Mouse (Mus musculus) forebrain, embryonic 10.5 days (tissue): ENCODE data around the gene Gm28372. TPM values are rescaled to one million over a fixed set of nuclear protein-coding genes. Genes with fewer than 3 reads are reported as not detected.

Experiments used
- DNase-seq: peaks from one replicate; pipeline ENCODE4 v3.0.0-alpha.2; 2017; ENCODE audit warnings: low spot score; ENCODE audit errors: extremely low spot score
- H3K27ac ChIP-seq: fragments of 300-500 bp; sonication (generic); 2 replicates; pipeline ENCODE4 v1.5.1; 2016; ENCODE audit warnings: mild to moderate bottlenecking
- H3K27me3 ChIP-seq: fragments of 300-500 bp; sonication (generic); 2 replicates; pipeline ENCODE4 v1.6.1; 2016; ENCODE audit warnings: mild to moderate bottlenecking; ENCODE audit not compliant: poor library complexity, severe bottlenecking
- H3K36me3 ChIP-seq: fragments of 300-500 bp; sonication (generic); replicated peaks from 2 replicates; pipeline ENCODE4 v1.6.1; 2016; ENCODE audit warnings: mild to moderate bottlenecking, moderate library complexity
- H3K4me1 ChIP-seq: fragments of 300-500 bp; sonication (generic); 2 replicates; pipeline ENCODE4 v1.6.1; 2016
- H3K4me3 ChIP-seq: fragments of 300-500 bp; sonication (generic); 2 replicates; pipeline ENCODE4 v1.5.1; 2016; ENCODE audit warnings: mild to moderate bottlenecking, moderate library complexity
- H3K9me3 ChIP-seq: fragments of 300-500 bp; sonication (generic); 2 replicates; pipeline ENCODE4 v1.6.1; 2016; ENCODE audit warnings: mild to moderate bottlenecking, moderate library complexity
- WGBS: fragments of 180-500 bp; shearing (Covaris S2); methylation state at CpG from one replicate; pipeline ENCODE4 v1.1.7; 2016; 5-methylcytosine and 5-hydroxymethylcytosine counted together
- polyA plus RNA-seq: library from polyadenylated mRNA; unstranded; fragments of >200 nt; fragmentation: Nextera tagmentation; extraction: Ambion mirVana; gene quantifications from 2 replicates; pipeline ENCODE4 v1.2.1, GENCODE M21; 2016

Gm28372 gene
- polyA plus RNA-seq, 1 experiment from 2014 or later = 0.07 TPM

DNA sequence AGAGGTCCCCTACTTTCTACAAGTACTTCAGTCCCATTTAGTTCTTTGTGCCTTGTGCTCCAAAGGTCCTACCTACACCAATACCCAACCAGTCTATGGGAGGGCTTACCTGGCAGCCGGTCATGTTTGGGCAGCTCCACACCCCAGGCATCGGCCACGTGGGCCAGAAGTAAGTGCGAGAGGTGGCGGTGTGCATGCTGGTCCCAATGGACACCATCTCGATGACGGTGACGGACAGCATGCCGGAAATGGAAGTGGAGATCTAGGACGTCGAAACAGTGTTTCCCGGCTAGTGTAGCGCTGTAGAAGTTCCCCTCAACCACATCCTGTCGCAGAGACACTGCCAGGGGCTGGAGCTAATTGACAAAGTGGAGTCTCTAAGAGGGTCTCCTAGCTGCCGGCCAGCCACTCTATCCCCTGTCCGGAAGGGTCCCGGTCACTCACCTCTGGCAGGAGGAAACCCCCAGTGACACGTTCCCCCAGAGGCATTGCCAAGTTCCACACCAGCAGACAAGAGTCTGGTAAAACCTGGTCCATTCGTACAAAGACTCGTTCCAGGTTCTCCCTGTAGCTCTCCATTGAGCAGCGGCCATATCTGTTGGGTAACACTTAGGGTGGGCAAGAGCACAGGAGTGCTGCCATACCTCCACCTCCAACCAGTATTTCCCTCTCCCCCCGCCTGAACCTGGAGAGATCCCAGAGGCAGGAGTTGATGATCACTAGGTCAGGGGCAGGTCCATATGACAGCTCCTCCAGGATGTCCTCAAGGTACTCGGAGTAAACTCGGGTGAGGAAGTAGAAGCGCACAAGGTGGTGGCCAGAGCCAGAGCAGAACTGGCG, 17.0 kb downstream of the Gm28372 start:
- Histone ChIP-seq H3K4me1 (peaks cover 34% of the 10 kb centered on the region), H3K9me3 (no peaks in the 10 kb centered on the region), H3K4me3 (no peak overlapping the region), H3K27me3 (peaks cover 11% of the 10 kb centered on the region; the same call in 1 of the 2 replicates), H3K27ac (no peak overlapping the region), H3K36me3 (peaks cover 47% of the 10 kb centered on the region)
- no peak for DNase-seq
- WGBS = 93% methylated on average over 26 of the region's 26 CpGs

DNA sequence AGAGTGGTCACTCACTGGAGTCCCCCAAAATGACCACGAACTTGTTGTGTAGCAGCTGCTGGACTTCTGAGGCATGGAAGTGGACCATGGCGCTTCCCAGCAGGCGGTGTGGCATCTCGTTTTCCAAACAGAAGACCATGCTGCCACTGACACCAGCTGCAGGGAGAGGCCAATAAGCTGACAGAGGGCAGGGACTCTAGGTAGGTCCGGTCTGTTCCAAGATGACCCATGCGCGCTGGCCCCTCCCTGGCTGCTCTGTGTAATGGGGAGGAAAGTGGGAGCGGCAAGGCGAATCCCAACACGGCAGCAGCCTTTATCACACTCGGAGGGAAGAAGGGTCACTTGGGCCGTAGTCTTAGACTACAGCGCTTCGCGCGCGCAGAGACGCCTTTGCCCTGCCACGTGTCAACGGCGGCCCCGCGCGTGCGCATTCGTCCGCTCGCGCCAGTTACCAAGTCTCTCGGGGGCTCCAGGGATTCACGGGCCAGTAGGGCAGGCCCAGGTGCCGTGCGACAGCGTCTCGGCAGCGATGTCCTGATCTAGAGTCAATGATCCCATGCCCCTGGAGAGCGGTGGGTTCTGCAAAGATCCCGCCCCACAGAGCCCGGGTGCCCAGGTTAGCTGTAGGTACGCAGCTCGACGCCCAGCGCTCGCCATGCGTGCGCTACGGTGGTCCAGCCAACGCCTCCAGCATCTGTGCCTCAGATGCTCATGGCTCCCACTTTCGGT, 18.5 kb downstream of the Gm28372 start:
- Histone ChIP-seq H3K9me3 (no peaks in the 10 kb centered on the region), H3K4me1 (peaks cover 34% of the 10 kb centered on the region), H3K4me3 (peak overlapping the region; percentile 69), H3K27ac (peak overlapping the region; percentile 94), H3K27me3 (peaks cover 11% of the 10 kb centered on the region; the same call in 1 of the 2 replicates), H3K36me3 (peaks cover 53% of the 10 kb centered on the region)
- peak; percentile 83 for DNase-seq
- WGBS = 17% methylated on average over 49 of the region's 49 CpGs

DNA sequence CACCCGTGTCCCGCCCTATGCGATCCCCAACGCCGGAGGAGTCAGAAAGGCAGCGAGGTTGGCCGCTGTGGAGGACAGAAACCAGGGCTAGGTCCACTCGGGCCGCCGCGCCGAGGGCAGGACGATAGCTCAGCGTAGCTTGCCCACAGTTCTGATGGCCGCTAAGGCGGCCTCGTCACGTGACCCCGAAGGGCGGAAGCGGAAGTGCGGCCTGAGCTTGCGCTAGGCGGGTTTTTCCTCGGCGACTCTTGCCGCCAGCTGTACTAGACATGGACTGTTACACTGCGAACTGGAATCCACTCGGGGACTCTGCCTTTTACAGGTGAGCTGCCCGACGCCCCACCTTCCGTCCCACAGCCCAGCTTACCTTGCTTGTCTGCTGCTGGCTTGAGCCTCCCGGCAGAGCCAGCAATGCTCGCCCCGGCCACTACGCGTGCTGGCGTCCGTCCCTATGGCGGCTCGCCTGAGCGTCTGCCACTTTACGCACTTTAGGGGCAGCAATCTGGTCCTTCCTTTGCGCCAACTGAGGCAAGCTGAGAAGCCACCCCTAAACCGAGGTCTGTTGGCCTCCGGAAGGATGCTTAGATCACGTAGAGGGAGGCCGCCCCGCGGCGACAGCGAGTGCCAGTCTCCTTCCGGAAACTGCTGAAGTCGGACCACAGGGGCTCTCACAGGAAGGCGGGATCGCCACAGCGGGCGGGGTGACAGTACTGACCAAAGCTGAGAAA, 19.3 kb downstream of the Gm28372 start, which contains the start of the genes Vps16 and Pced1a:
Gene Vps16, plus strand, starts transcription at position 214 of the 728 bp plus-strand sequence.
Gene Pced1a, minus strand, starts transcription at position 576 of the 728 bp plus-strand sequence.
- peaks cover 34% of the 10 kb centered on the region for H3K4me1 ChIP-seq
- H3K4me3 ChIP-seq = peak within 1 kb of the TSS; percentile 69
- H3K27me3 ChIP-seq = peaks cover 11% of the 10 kb centered on the region; the same call in 1 of the 2 replicates
- peak; percentile 96 for DNase-seq
- peak within 1 kb of the TSS; percentile 94 for H3K27ac ChIP-seq
- no peaks in the 10 kb centered on the region for H3K9me3 ChIP-seq
- H3K36me3 ChIP-seq = peaks cover 48% of the 10 kb centered on the region
- under 1% methylated on average over 58 of the region's 58 CpGs for WGBS

DNA sequence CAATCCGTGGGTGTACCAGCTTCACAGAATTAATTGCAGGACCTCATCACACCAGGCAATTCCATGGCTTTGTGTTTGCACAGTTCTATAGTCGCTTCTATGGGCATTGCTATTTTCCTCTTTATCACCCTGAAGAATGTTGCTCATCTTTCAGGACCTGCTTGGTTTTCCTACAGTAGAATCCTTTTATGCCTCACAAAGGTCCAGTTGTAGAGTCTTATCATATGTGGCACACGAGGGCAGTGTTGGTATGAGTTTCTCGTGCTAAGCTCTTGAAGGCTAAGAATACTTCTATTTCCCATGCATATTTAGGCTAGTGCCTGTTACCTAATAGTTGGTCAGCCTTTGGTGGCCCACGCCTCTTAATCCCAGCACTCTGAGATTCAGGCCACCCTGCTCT, 20.1 kb downstream of the Gm28372 start:
- peak overlapping the region; percentile 94 for H3K27ac ChIP-seq
- WGBS = 67% methylated on average over 5 of the region's 5 CpGs

DNA sequence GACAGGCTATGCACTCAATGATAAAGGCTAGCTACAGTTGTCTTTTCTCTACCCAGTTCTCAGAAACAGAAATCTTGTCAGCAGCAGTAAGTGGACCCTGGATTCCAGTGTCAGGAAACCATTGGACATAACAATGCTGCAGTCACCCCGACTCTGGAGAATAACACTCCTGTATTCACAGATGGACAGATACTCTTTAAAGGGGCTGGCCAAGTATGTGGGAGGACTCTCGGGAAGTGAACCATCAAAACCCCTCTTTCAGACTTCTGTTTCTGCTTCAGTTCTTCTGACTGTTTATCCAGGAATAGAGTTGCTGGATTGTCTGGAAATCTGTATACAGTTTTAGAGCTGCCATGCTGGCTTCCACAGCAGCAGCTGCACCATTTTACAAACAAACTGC, 24.8 kb downstream of the Gm28372 start:
- no peaks in the 10 kb centered on the region for H3K9me3 ChIP-seq
- H3K4me1 ChIP-seq = peaks cover 8% of the 10 kb centered on the region
- WGBS = 70% methylated on average over 2 of the region's 2 CpGs
- no peak overlapping the region for H3K27ac ChIP-seq
- no peaks in the 10 kb centered on the region for H3K27me3 ChIP-seq
- no peak for DNase-seq
- H3K36me3 ChIP-seq = peaks cover 43% of the 10 kb centered on the region
- H3K4me3 ChIP-seq = no peak overlapping the region

More for the DNA sequence above, 20.1 kb downstream of the Gm28372 start:
- Histone ChIP-seq H3K4me1 (peaks cover 34% of the 10 kb centered on the region), H3K4me3 (peak overlapping the region; percentile 69), H3K27me3 (peaks cover 11% of the 10 kb centered on the region; the same call in 1 of the 2 replicates), H3K9me3 (no peaks in the 10 kb centered on the region), H3K36me3 (peaks cover 47% of the 10 kb centered on the region)
- DNase-seq = no peak

DNA sequence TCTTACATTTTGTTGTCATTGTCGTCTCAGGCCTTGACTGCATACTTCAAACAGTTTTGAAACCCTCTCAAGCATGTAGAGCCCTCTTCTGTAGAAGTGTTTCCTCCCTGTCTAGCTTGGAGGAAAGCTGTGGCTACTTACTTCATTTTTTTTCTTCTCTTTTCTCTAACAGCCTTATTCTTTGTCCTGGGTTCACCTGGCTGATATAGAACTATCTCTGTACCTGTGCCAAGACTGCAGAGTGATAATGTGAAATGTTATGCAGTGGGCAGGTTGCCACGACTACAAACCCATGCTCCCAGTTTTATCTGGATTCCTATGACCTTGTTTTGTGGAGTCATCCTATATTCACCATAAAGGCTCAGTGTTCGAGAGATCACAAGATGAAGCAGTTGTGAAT, 25.4 kb downstream of the Gm28372 start:
- Histone ChIP-seq H3K4me3 (no peak overlapping the region), H3K36me3 (peaks cover 43% of the 10 kb centered on the region), H3K27ac (no peak overlapping the region), H3K9me3 (no peaks in the 10 kb centered on the region), H3K27me3 (no peaks in the 10 kb centered on the region), H3K4me1 (peaks cover 2% of the 10 kb centered on the region)
- WGBS = 88% methylated on average over 3 of the region's 3 CpGs
- no peak for DNase-seq

DNA sequence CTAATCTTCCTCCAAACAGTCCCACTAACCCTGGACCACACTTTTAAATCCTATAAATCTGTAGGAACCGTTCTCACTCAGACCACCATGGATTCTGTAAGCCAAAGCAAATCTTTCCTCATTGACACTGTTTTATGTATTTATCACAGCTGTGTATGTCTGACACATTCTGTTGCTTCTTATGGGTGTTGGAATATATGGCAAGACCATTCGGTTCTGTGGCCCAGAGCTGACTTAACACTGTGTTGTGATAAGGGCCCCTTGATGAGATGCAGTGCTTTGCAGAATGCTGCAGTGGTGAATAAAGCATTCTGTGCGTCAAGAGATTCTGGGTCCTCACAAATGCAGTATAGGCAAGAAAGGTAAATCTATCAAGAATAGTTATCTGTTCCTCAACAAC, 27.1 kb downstream of the Gm28372 start:
- Histone ChIP-seq H3K9me3 (no peaks in the 10 kb centered on the region), H3K27ac (no peak overlapping the region), H3K4me3 (no peak overlapping the region), H3K36me3 (peaks cover 38% of the 10 kb centered on the region), H3K4me1 (no peaks in the 10 kb centered on the region), H3K27me3 (no peaks in the 10 kb centered on the region)
- no peak for DNase-seq
- 95% methylated on average over 3 of the region's 3 CpGs for WGBS

DNA sequence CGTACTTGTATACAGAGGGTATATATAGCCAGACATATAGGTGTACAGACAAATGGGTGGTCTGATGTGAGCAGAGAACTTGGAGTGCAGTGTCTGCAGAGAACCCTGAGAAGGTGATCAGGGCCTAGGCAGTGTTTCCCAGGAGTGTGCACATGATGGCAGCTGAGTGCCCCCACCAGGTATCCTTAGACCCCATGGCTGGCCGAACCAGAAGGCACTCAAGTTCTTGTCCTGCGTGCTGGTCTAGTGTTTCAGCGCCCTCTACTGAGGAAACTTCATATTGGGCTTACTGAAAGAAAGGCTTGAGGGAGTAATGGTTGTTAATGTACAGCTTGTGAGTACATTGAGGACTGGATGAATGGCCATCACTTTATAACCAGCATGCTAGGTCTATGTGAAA, 28.1 kb downstream of the Gm28372 start:
- DNase-seq = no peak
- WGBS = 32% methylated on average over 4 of the region's 4 CpGs
- Histone ChIP-seq H3K4me3 (no peak overlapping the region), H3K9me3 (no peaks in the 10 kb centered on the region), H3K27ac (no peak overlapping the region), H3K36me3 (peaks cover 39% of the 10 kb centered on the region), H3K27me3 (no peaks in the 10 kb centered on the region), H3K4me1 (no peaks in the 10 kb centered on the region)

DNA sequence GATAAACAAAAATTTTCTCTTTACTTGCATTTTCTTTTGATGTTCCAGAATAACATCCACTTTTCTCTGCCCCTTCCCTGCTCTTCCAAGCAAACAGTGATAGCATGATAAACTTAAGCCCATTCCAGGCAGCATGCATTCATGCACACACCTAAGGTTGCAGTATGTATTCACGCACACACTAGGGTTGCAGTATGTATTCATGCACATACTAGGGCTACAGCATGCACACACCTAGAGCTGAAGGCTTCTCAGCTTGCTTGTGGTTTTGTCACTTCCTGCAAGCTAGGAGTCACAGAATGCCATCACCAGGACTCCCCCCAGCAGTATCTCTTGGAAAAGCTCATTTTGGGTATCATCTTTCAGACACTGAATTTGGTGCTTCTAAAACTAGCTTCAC, 31.7 kb downstream of the Gm28372 start:
- Histone ChIP-seq H3K4me3 (no peak overlapping the region), H3K36me3 (peaks cover 55% of the 10 kb centered on the region), H3K27me3 (no peaks in the 10 kb centered on the region), H3K9me3 (no peaks in the 10 kb centered on the region), H3K27ac (no peak overlapping the region), H3K4me1 (no peaks in the 10 kb centered on the region)
- WGBS = 94% methylated on average over 1 of the region's 1 CpGs
- DNase-seq = no peak

DNA sequence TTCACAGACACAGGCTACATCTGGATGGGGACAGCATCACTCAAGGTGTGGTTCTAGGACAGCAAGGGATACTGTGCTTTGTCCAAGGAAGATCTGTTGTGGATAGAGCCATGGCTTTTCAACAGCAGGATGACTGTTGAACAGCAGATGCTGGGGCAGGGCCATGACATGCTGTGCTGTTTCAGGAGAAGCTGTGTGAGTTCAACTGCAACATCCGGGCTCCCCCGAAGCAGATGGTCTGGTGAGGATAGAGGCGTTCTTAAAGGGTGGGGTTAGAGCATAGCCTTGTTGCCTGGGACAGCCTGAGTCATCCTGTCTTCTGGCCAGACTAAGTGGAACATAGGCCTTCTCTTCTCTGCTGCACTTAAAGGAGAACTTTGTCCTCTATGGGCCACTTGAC, 33.8 kb downstream of the Gm28372 start:
- Histone ChIP-seq H3K4me1 (no peaks in the 10 kb centered on the region), H3K9me3 (no peaks in the 10 kb centered on the region), H3K36me3 (peaks cover 67% of the 10 kb centered on the region), H3K27me3 (no peaks in the 10 kb centered on the region), H3K27ac (no peak overlapping the region), H3K4me3 (no peak overlapping the region)
- 92% methylated on average over 3 of the region's 3 CpGs for WGBS
- DNase-seq = no peak

DNA sequence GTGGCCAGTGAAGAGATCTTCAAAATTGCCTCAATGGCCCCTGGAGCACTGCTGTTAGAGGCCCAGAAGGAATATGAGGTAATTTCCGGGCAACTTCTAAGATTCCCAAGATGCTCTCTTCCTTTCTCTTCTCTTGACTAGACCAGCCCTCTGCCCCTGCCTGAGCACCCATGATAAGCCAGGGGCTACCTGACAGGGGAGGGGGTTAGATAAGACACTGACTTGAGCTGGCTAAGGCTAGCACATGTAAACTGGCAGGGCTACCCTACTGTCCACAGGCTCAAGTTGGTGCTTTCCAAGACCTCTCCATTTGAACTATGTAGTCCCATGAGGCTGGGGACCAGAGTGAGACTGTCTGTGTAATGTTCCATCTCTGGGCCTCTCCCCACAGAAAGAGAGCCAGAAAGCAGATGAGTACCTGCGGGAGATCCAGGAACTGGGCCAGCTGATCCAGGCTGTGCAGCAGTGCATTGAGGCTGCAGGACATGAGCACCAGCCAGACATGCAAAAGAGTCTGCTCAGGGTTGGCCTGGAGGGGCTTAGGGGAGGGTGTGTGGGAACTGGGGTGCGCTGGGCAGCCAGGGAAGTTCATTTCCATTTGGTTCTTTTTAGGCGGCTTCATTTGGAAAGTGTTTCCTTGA, 34.9 kb downstream of the Gm28372 start:
- no peak for DNase-seq
- Histone ChIP-seq H3K27ac (no peak overlapping the region), H3K4me1 (no peaks in the 10 kb centered on the region), H3K9me3 (no peaks in the 10 kb centered on the region), H3K36me3 (peaks cover 78% of the 10 kb centered on the region), H3K4me3 (no peak overlapping the region), H3K27me3 (no peaks in the 10 kb centered on the region)
- WGBS = 91% methylated on average over 4 of the region's 4 CpGs

DNA sequence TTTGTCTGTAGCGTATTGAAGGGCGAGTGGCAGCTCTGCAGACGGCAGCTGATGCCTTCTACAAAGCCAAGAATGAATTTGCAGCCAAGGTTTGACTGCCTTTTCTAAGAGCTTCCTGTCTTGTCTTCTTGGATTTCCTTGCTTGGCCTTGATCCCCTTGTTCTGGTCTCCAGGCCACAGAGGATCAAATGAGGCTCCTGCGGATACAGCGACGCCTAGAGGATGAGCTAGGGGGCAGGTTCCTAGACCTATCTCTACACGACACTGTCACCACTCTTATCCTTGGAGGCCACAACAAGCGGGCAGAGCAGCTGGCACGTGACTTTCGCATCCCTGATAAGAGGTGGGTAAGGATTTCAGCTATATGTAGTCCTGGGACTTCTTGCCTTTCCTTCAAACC, 37.1 kb downstream of the Gm28372 start:
- Histone ChIP-seq H3K9me3 (no peaks in the 10 kb centered on the region), H3K27me3 (0 out of 2 replicates have a peak, but pooled peaks cover 3% of the 10 kb centered on the region), H3K27ac (no peak overlapping the region), H3K4me3 (no peak overlapping the region), H3K36me3 (peaks cover 86% of the 10 kb centered on the region), H3K4me1 (no peaks in the 10 kb centered on the region)
- 88% methylated on average over 10 of the region's 10 CpGs for WGBS
- DNase-seq = no peak
